Mouse (Mus musculus) stomach, embryonic 15.5 days (tissue): ENCODE results near the gene Lig4. TPM values are rescaled to one million over a fixed set of nuclear protein-coding genes. Genes with fewer than 3 reads are reported as not detected.

Experiments used
- polyA plus RNA-seq: library from polyadenylated mRNA; unstranded; fragments of >200 nt; fragmentation: Nextera tagmentation; extraction: Ambion mirVana; gene quantifications from 2 replicates; pipeline ENCODE4 v1.2.1, GENCODE M21; 2015

The Lig4 gene
- polyA plus RNA-seq, 1 experiment from 2014 or later: 4.8 TPM

Other genes starting within 250 kb of the Lig4 start
- 1.2 and 1.9 TPM in 2 replicates for gene Fam155a, start 206.5 kb downstream of the Lig4 start, polyA plus RNA-seq
- not detected in 2 replicates for gene Gm10217, start 113.4 kb downstream of the Lig4 start, polyA plus RNA-seq
- 16.6 and 18.6 TPM in 2 replicates for gene Abhd13, start within 50 bp of the Lig4 start, polyA plus RNA-seq
- 0.52 and 0.94 TPM in 2 replicates for gene Tnfsf13b, start 28.8 kb upstream of the Lig4 start, polyA plus RNA-seq
- gene Myo16, start 176.2 kb upstream of the Lig4 start, polyA plus RNA-seq: 2.3 TPM in 2 replicates